ENCODE assay signal across 12 mouse cellular contexts in genomic region chr14:121324521-121325330, GRCm38 (mm10). TPM values are rescaled to one million over a fixed set of nuclear protein-coding genes. Genes with fewer than 3 reads are reported as not detected.
DNase-seq lines count a peak whose midpoint lies in the region; ATAC-seq lines count a peak whose summit lies in the region.
"Had no signal": no experiment of that assay in that cellular context is flagged by ENCODE, and none has a peak within 500 bp of the region (broad histone marks: within the 10 kb centered on the region; RNA-seq: fewer than 3 reads in every experiment).

No protein-coding gene starts in this region.

- peaks cover 79% of the 10 kb centered on the region for H3K4me1 ChIP-seq in heart, embryonic 13.5 days
- H3K4me1 ChIP-seq in kidney, embryonic 16.5 days (ENCODE audit: insufficient read depth, low read length) = peaks cover 27% of the 10 kb centered on the region

- H3K36me3 ChIP-seq in heart, embryonic 13.5 days = no peaks in the 10 kb centered on the region
- H3K36me3 ChIP-seq in kidney, embryonic 16.5 days (ENCODE audit: insufficient read depth, low read length) = no peaks in the 10 kb centered on the region
- H3K36me3 ChIP-seq: embryonic facial prominence, embryonic 15.5 days; liver, embryonic 13.5 days had no signal

- ATAC-seq in heart, embryonic 13.5 days (ENCODE audit: extremely low read depth, insufficient number of reproducible peaks, low FRiP score, low TSS enrichment) = no peak
- peak; percentile 68 for ATAC-seq in common myeloid progenitor, adult 5-6 weeks (replicated peaks; ENCODE audit: low read depth, poor library complexity, severe bottlenecking)
- ATAC-seq in kidney, embryonic 16.5 days (ENCODE audit: low FRiP score, low TSS enrichment) = no peak

- no peak overlapping the region for H3K9ac ChIP-seq in heart, embryonic 13.5 days
- H3K9ac ChIP-seq in kidney, embryonic 16.5 days (replicated peaks; ENCODE audit: low read length) = no peak overlapping the region
- H3K9ac ChIP-seq: embryonic facial prominence, embryonic 15.5 days; liver, embryonic 13.5 days had no signal

- no peak overlapping the region for H3K4me2 ChIP-seq in heart, embryonic 13.5 days
- H3K4me2 ChIP-seq in kidney, embryonic 16.5 days (replicated peaks; ENCODE audit: low read depth, low read length) = no peak overlapping the region
- H3K4me2 ChIP-seq: embryonic facial prominence, embryonic 15.5 days; liver, embryonic 13.5 days; midbrain, embryonic 11.5 days had no signal

- H3K4me3 ChIP-seq in heart, embryonic 13.5 days = no peak overlapping the region
- no peak overlapping the region for H3K4me3 ChIP-seq in kidney, embryonic 16.5 days (ENCODE audit: low read length)
- H3K4me3 ChIP-seq: embryonic facial prominence, embryonic 15.5 days; liver, embryonic 13.5 days had no signal

- WGBS in heart, embryonic 13.5 days = 73% methylated on average over 17 of the region's 17 CpGs
- 64% methylated on average over 17 of the region's 17 CpGs for WGBS in kidney, embryonic 16.5 days

- peak overlapping the region; percentile 17 for H3K27ac ChIP-seq in heart, embryonic 13.5 days (replicated peaks)
- no peak overlapping the region for H3K27ac ChIP-seq in kidney, embryonic 16.5 days (ENCODE audit: low read length)
- H3K27ac ChIP-seq: embryonic facial prominence, embryonic 15.5 days; liver, embryonic 13.5 days had no signal

- H3K27me3 ChIP-seq in heart, embryonic 13.5 days (replicated peaks) = no peaks in the 10 kb centered on the region
- H3K27me3 ChIP-seq in kidney, embryonic 16.5 days (ENCODE audit: insufficient read depth, low read length) = no peaks in the 10 kb centered on the region
- H3K27me3 ChIP-seq: embryonic facial prominence, embryonic 15.5 days; liver, embryonic 13.5 days had no signal

- DNase-seq in heart, adult 18-20 months = no peak
- DNase-seq in spleen, postnatal 36 days (ENCODE audit: low spot score in 2 of 2) = peak; percentile 66 to 68
- no peak for DNase-seq in spleen, postnatal 14 days (ENCODE audit: low spot score in 2 of 2)
- DNase-seq in right cerebral cortex, postnatal 25 days = peak; percentile 37
- DNase-seq in cerebellum, postnatal 10 days = no peak
- DNase-seq: cerebellum, adult 2 months; liver, embryonic 13.5 days had no signal

- H3K9me3 ChIP-seq in heart, embryonic 13.5 days = no peaks in the 10 kb centered on the region
- no peaks in the 10 kb centered on the region for H3K9me3 ChIP-seq in kidney, embryonic 16.5 days (ENCODE audit: low read length)
- H3K9me3 ChIP-seq: embryonic facial prominence, embryonic 15.5 days; liver, embryonic 13.5 days had no signal

RNA-seq across cellular contexts. Expression of gene Stk24, which starts 55.1 kb away (rescaled TPM):
- polyA plus RNA-seq in heart, embryonic 13.5 days (2015; fragmentation: Nextera tagmentation; extraction: Ambion mirVana) = 29.7 and 30.8 TPM in 2 replicates
- 10 to 100 TPM; 71.3 to 77.6 TPM for total RNA-seq in heart, adult 18-20 months (2021)
- 79.8 and 100 TPM in 2 replicates for total RNA-seq in common myeloid progenitor, adult 5-6 weeks (2017)
- polyA plus RNA-seq in kidney, embryonic 16.5 days (2015; fragmentation: Nextera tagmentation; extraction: Ambion mirVana) = 34.8 and 38.0 TPM in 2 replicates

Comparison
In these comparisons a context has a peak if more than half of its experiments do, and no peak if none do; other contexts are left out.
1. DNase-seq: peak in spleen, postnatal 36 days (2 of 2) and right cerebral cortex, postnatal 25 days (single experiment); none in heart, adult 18-20 months (0 of 2), spleen, postnatal 14 days (0 of 2) and cerebellum, postnatal 10 days (0 of 2).